Mouse (Mus musculus) subcutaneous adipose tissue, adult 2 months (tissue): ENCODE results near the gene Gpr35. TPM values are rescaled to one million over a fixed set of nuclear protein-coding genes. Genes with fewer than 3 reads are reported as not detected.

Experiments used
- polyA plus RNA-seq: library from polyadenylated mRNA; depleted of rRNA; stranded (reverse); fragments of >200 nt; gene quantifications from 2 replicates; pipeline ENCODE4 v1.2.3, GENCODE M21; 2012; ENCODE audit warnings: low replicate concordance; rRNA removed

The Gpr35 gene
- 2.5 and 3.6 TPM in 2 replicates for polyA plus RNA-seq

DNA sequence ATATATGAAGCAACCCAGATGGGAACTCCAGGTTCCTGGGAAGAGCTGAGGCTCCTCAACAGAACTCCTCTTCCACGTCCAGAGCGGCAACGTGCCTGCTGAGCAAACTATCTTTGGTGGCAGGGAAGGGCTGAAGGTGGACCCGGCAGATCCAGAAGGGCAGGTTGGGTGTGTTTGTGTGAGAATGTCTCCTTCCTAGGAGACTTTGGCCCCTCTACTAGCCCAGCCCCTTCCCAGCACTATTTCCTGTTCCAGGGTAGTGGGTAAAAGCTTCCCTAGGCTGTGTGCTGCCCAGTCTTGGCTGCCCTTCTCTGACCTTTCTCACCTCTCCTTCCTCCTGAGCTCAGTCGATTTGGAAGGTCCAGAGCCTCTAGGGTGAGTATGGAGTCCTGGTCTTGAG, at the start of gene Gpr35:
Gene Gpr35, plus strand, starts transcription at position 259 of the 400 bp plus-strand sequence.

DNA sequence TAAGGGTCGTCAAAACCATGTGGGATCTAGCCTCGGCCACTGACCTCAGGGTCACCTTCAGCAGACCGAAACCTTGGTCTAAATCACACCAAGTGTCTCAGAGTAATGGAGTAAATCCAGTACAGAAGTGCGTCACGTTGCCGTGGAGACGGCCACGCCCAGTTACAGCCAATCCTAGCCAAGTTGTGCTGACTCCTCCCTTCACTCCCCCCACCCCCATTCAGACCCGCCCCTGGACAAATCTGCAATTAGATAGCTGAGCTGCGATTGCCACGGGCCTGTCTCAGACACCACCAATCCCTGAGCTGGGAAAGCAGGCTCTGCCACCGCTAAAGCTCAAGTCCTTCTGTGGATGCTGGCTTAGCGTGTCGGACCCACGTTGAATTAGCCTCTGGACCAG, 47.9 kb upstream of the Gpr35 start, which contains the start of gene Ankmy1:
Gene Ankmy1, minus strand, starts transcription at position 121 of the 400 bp plus-strand sequence.

DNA sequence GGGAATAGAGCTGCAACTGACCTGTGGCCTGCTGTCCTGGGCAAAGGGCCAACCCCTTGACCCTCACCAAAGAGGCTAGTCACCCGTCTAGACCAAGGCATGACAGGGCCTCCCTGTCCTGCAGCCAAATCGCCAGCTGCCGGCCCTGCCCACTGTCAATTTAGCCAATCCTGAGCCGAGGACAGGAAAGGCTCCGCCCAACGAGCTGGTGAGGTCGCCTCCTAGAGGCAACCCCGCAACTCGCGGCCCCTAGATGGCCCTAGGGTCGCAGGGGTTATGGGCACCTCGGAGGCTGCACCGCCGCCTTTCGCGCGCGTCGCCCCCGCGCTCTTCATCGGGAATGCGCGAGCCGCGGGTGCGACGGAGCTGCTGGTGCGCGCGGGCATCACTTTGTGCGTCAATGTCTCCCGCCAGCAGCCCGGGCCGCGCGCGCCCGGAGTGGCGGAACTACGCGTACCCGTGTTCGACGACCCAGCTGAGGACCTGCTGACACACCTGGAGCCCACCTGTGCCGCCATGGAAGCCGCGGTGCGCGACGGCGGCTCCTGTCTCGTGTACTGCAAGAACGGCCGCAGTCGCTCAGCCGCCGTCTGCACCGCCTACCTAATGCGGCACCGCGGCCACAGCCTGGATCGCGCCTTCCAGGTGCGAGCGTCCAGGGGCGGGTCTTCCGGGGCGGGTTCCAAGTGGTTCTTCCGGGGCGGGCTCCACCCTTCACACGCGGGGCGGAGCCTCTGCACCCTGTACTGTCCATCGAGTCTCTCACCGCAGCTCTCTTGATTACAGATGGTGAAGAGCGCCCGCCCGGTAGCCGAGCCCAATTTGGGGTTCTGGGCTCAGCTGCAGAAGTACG, 43.7 kb upstream of the Gpr35 start, which contains the start of gene Dusp28:
Gene Dusp28, plus strand, starts transcription at position 203 of the 853 bp plus-strand sequence.

DNA sequence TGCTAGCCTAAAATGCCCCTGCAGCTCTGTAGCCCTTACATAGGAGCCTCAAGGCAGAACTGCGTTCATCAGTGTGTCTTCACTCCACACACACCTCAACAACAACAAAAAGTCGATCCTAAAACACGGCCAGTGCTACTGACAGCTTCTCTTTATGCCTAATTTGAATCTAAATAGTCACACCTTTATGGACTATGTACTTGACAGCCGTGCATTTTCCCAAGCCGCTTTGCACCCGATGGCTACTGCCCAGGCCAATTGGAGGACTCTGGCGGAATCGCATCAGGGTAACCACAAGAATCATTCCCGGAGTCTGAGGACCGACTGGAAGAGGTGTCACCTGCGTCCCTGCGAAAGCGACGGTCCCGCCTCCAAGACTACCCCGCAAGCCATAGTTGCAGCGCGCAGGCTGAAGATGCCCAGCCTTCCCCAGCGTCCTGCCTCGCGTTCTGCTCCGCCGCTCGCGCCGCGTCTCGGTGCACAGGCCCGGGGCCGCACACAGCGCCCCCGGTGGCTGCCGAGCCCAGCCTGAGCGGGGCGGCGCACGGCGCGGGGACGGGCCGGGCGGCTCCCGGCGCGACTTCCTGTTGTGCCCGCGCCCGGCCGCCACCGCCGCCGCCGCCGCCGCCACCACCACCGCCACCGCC, 40.3 kb upstream of the Gpr35 start, which contains the start of gene Rnpepl1:
Gene Rnpepl1, plus strand, starts transcription at position 545 of the 647 bp plus-strand sequence.

DNA sequence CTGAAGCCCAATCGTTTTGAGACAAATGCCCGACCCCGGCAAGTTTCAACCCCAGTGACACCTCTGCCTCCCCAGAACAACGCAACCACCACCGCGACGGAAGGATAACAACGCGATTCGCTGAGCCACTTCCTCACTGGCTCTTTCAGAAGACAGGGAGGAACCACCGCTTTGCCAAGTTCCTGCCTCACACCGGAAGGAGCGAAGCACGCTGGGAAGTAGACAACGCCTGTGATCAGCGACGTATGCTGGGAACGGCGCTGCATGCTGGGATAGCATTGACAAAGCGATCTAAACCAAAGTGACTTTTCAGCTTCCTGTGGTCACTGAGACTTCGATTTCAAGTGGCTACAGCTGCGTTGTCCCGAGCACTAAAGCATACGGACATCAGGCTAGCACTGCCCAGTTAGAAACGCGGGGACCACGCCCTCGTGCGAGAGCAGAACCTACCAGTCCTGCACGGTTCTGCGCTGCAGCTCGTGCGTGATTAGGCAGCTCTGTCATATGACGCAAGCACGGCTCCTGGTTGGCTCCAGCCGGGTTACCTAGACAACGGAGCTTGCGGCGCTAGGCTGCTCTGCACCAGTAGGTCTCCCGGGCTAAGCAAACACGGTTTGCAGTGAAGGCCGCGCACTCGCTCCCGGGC, 16.4 kb upstream of the Gpr35 start, which contains the start of gene Capn10:
Gene Capn10, plus strand, starts transcription at position 195 of the 646 bp plus-strand sequence.

DNA sequence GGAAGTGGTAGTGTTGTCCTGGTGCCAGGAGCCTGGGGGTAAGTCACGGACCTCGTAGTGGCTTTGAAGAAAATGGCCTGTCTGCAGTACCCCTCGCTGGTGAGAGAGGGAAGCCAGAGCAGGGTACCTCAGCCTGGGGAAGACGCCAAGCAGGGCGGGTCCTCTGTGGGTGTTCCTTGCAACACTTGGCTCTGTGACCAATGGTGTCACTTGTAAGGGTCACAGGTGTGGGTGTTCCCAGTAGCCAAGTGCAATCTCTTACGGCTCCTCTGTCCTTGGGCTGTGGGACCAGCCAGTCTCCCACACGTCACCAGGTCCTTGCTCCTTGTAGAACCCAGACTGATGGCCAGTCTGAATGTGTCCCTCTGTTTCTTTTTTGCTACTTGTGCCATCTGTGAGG, 55.4 kb downstream of the Gpr35 start, which contains the start of gene Aqp12:
Gene Aqp12, plus strand, starts transcription at position 274 of the 400 bp plus-strand sequence.

Other genes with a start within 250 kb of the Gpr35 start
- 27.1 and 103 TPM in 2 replicates for gene Gpc1, start 119.2 kb upstream of the Gpr35 start, polyA plus RNA-seq
- gene Ankmy1, start 48.0 kb upstream of the Gpr35 start, polyA plus RNA-seq, result 0.20 and 0.24 TPM in 2 replicates
- gene Dusp28, start 43.9 kb upstream of the Gpr35 start, polyA plus RNA-seq, result 18.6 and 20.2 TPM in 2 replicates
- 145 and 161 TPM in 2 replicates for gene Rnpepl1, start 40.1 kb upstream of the Gpr35 start, polyA plus RNA-seq
- 20.2 and 30.9 TPM in 2 replicates for gene Capn10, start 16.5 kb upstream of the Gpr35 start, polyA plus RNA-seq
- gene Aqp12, start 55.5 kb downstream of the Gpr35 start, polyA plus RNA-seq, result 0.18 TPM in 1 of 2 replicates, not detected in the other
- 1.2 and 8.5 TPM in 2 replicates for gene Kif1a, start 151.1 kb downstream of the Gpr35 start, polyA plus RNA-seq
- gene Agxt, start 184.4 kb downstream of the Gpr35 start, polyA plus RNA-seq, result 0.10 TPM in 1 of 2 replicates, not detected in the other
- gene 2310007B03Rik, start 210.1 kb downstream of the Gpr35 start, polyA plus RNA-seq, result 6.3 TPM in 1 of 2 replicates, not detected in the other
- gene Crocc2, start 217.9 kb downstream of the Gpr35 start, polyA plus RNA-seq, result 0.06 and 0.50 TPM in 2 replicates